Mouse (Mus musculus) right cerebral cortex, adult 2 months (tissue): ENCODE data around the gene Gm11627.
A peak's percentile ranks its signal among the peaks of the same experiment; 100 is the strongest.

ENCODE experiments used
- DNase-seq, 2 experiments: peaks; one replicate each; pipeline ENCODE4 v3.0.0; 2021 to 2022; ENCODE audit warnings: low spot score in 2 of 2

The Gm11627 gene

GRCm38 (mm10) chr11:102602816-102603495 is 23.7 kb upstream of the Gm11627 start:
- DNase-seq = no peak

GRCm38 (mm10) chr11:102599912-102600311 is 20.7 kb upstream of the Gm11627 start:
- DNase-seq = no peak

- DNase-seq = no peak
These were observed 16.1 kb upstream of the Gm11627 start for GRCm38 (mm10) chr11:102595341-102595820.

GRCm38 (mm10) chr11:102587554-102587953 is 8.3 kb upstream of the Gm11627 start:
- DNase-seq = no peak

GRCm38 (mm10) chr11:102586445-102587130 is 7.3 kb upstream of the Gm11627 start:
- DNase-seq = no peak

GRCm38 (mm10) chr11:102582736-102583135 is 3.5 kb upstream of the Gm11627 start:
- DNase-seq = no peak

- no peak for DNase-seq
These were observed 2.9 kb upstream of the Gm11627 start for GRCm38 (mm10) chr11:102582016-102582610.

GRCm38 (mm10) chr11:102581281-102582015 is 2.2 kb upstream of the Gm11627 start:
- no peak for DNase-seq

GRCm38 (mm10) chr11:102580034-102580330 is 721 bp upstream of the Gm11627 start:
- no peak for DNase-seq

- peak; percentile 46 to 74 for DNase-seq
These were observed 731 bp downstream of the Gm11627 start for GRCm38 (mm10) chr11:102578341-102579118.

- no peak for DNase-seq
These were observed 3.1 kb downstream of the Gm11627 start for GRCm38 (mm10) chr11:102576050-102576754.

GRCm38 (mm10) chr11:102575034-102575433 is 4.2 kb downstream of the Gm11627 start:
- DNase-seq = no peak

GRCm38 (mm10) chr11:102572866-102573663 is 6.2 kb downstream of the Gm11627 start:
- peak; percentile 87 to 89 for DNase-seq

GRCm38 (mm10) chr11:102568756-102569377 is 10.4 kb downstream of the Gm11627 start:
- no peak for DNase-seq

GRCm38 (mm10) chr11:102568191-102568590 is 11.1 kb downstream of the Gm11627 start:
- DNase-seq = no peak

GRCm38 (mm10) chr11:102567723-102568122 is 11.5 kb downstream of the Gm11627 start:
- no peak for DNase-seq

GRCm38 (mm10) chr11:102567157-102567556 is 12.1 kb downstream of the Gm11627 start:
- no peak for DNase-seq

- DNase-seq = no peak
These were observed 13.0 kb downstream of the Gm11627 start for GRCm38 (mm10) chr11:102566290-102566689.

GRCm38 (mm10) chr11:102565741-102566140 is 13.5 kb downstream of the Gm11627 start:
- no peak for DNase-seq
